In genomic region chr16:94597640-94598039, GRCm38 (mm10) we compare ENCODE assay signal across 13 mouse cellular contexts.
"Had no signal": no experiment of that assay in that cellular context is flagged by ENCODE, and none has a peak within 500 bp of the region (broad histone marks: within the 10 kb centered on the region; RNA-seq: fewer than 3 reads in every experiment).

No protein-coding gene starts in this region.

- H3K4me2 ChIP-seq: liver, embryonic 13.5 days; midbrain, embryonic 12.5 days had no signal

- H3K4me3 ChIP-seq: left cerebral cortex, adult 2 months; liver, embryonic 13.5 days; midbrain, embryonic 12.5 days had no signal

- DNase-seq: kidney, adult 9 months; kidney, postnatal 14 days; kidney, postnatal 4 days; layer of hippocampus, adult 9-11 months; layer of hippocampus, postnatal 36 days; liver, embryonic 13.5 days; lung, adult 2 months; thymus, adult 18-20 months; thymus, postnatal 36 days had no signal

- ATAC-seq: midbrain, embryonic 16.5 days had no signal

- H3K9ac ChIP-seq: liver, embryonic 13.5 days; midbrain, embryonic 12.5 days had no signal

- H3K9me3 ChIP-seq: liver, embryonic 13.5 days; midbrain, embryonic 12.5 days had no signal

- H3K27ac ChIP-seq: left cerebral cortex, adult 2 months; liver, embryonic 13.5 days; macrophage; midbrain, embryonic 12.5 days had no signal

- H3K27me3 ChIP-seq: liver, embryonic 13.5 days; midbrain, embryonic 12.5 days had no signal
